Mouse (Mus musculus) liver, adult 2 months (tissue): ENCODE measurements at regions not wholly inside any gene's neighbourhood (a gene's known extent, or its start where the extent isn't known, plus 50 kb on each side); places are given as distances from the start of the nearest gene placed in this dataset.

Source experiments
- CTCF ChIP-seq: fragments of 200-500 bp; IDR thresholded peaks from 2 replicates; pipeline ENCODE4 v1.5.1; 2011; ENCODE audit warnings: low read depth, low read length, control low read depth
- POLR2A ChIP-seq: fragments of 200-500 bp; IDR thresholded peaks from 2 replicates; pipeline ENCODE4 v1.6.1; 2011; ENCODE audit warnings: low read length, control low read depth; ENCODE audit not compliant: insufficient read depth; ENCODE audit errors: extremely low read depth

GRCm38 (mm10) chr2:50014683-50015082, 51.5 kb upstream of the Lypd6 start:
- no peak for TF ChIP-seq CTCF
- no peak for TF ChIP-seq POLR2A
